Mouse (Mus musculus) gastrocnemius, postnatal 36 days (tissue): Measurements from ENCODE around the gene Gm21992. TPM values are rescaled to one million over a fixed set of nuclear protein-coding genes. Genes with fewer than 3 reads are reported as not detected.

ENCODE experiments used
- DNase-seq, 2 experiments: peaks; one replicate each; pipeline ENCODE4 v3.0.0; 2022
- intact Hi-C: fragments of 180-260 bp; cut with DNase I; formaldehyde crosslinking; loops from one replicate; pipeline ENCODE4 v1.15.1; 2025
- total RNA-seq, 2 experiments: library from RNA; stranded (reverse); gene quantifications; 2 replicates each; pipeline ENCODE4 v1.2.3; 2021

Gm21992 gene
- total RNA-seq, 2 experiments from 2014 or later, result 9.3 to 12.0 TPM

DNA sequence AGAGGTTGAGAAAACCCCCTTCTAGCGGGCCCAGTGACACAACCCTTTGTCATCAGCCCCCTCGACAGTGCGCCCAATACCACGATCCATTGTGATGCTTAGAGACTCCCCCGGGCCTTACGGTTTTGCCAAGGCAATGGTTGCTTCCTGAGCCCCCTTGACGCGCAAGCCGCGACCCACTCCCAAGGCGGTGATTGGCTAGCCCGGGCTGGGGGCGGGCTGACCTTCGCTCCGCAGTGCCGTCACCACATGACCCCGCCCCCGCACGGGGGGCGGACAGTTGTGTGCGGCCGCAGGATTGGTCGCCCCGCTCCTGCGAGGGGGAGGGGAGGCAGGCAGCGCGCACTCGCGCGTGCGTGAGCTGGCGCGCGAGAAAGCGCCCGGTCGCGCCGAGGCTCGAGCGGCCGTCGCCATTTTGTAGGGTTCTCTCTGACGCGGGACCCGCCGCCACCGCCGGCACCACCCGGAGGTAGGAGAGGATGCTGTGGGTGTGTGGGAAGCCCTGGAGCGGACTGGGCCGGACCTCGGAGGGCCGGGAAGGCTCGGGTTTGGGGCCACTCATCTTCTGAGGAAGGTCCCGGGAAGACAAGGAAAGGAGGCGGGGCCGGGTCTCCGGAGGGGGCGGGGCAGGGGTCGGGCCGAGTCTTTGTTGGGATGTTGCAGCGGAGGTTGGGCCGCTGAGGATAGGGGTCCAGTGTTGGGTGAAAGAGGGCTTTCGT lies 55.1 kb downstream of the Gm21992 start, which contains the start of gene Rbm4b:
Gene Rbm4b (plus strand): TSS at position 305 of the 719 bp plus-strand sequence.
- intact Hi-C loops, result loop anchor here (5.0 to 10.0 kb wide), 2 partner anchors 56 to 248 kb away; partner anchors contain the start of genes Gm21992 and Rbm14
- DNase-seq, result peak; percentile 92 to 95

DNA sequence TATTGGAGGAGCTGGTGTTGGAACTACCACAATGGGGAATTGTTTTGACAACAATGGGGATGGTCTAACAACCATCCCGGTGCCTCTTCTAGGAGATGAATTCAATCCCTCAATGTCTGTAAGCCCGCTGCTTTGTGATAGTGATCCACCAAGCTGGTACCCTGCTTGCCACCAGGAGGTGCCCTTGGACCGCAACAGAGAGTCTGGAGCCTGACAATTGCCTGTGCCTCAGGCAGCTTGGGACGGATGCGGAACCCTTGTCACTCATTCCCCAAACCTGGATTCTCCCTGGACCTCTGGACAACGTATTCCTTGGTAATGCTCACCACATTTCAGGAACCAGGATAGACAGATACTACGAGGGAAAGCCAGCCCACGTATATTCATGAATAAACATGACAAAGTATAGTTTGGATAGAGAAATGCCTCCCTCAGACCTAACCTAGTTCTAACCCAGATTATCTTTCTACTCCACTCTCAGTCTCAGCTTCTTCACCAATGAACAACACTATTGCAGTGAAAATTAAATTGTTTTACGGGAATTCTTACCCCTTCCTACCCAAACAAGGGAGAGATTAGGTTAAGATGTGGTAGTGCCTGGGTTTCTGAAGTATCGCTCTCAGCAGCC lies 55.7 kb downstream of the Gm21992 start:
- intact Hi-C loops, result loop anchor here (1.0 to 10.0 kb wide), 3 partner anchors 57 to 249 kb away; partner anchors contain the start of genes Gm21992 and Rbm14
- DNase-seq, result peak; percentile 79 to 87

DNA sequence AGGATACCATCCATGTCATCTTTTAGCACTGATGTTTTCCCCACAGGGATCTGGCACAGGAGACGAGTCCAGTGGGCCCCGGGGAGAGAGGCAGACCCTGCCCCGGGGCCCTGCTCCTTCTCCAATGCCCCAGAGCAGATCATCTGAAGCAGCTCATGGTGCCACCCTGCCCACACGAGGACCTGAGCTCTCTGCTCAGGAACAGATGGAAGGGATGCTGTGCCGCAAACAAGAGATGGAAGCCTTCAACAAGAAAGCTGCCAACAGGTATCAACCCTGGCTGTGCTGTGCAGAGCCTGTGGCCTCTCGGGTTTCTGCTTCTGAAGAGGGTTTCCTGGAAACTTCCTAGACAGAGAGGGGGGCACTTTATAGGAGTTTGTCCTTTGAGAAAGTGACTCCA lies 61.4 kb downstream of the Gm21992 start:
- DNase-seq, result no peak
- intact Hi-C loops, result loop anchor here (10.0 kb wide), 1 partner anchor 255 kb away; no protein-coding TSS in a partner anchor

DNA sequence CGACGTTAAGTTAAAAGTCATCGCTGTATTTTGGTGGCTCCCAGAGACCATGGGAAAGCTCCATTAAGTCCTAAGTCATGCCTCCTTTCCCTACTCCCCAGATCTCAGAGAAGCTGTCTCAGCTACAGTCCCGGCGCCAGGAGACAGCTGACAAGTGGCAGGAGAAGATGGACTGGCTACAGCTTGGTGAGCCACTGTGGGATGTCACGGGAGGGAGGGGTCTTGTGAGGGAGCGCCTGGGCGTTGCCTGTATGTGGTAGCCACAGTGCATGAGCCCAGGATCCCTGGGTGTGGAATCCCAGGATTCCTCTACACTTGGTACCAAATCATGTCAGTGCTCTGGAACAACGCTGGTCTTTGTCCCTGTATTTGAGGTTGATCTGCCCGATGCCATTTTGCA lies 62.9 kb downstream of the Gm21992 start:
- no peak for DNase-seq

DNA sequence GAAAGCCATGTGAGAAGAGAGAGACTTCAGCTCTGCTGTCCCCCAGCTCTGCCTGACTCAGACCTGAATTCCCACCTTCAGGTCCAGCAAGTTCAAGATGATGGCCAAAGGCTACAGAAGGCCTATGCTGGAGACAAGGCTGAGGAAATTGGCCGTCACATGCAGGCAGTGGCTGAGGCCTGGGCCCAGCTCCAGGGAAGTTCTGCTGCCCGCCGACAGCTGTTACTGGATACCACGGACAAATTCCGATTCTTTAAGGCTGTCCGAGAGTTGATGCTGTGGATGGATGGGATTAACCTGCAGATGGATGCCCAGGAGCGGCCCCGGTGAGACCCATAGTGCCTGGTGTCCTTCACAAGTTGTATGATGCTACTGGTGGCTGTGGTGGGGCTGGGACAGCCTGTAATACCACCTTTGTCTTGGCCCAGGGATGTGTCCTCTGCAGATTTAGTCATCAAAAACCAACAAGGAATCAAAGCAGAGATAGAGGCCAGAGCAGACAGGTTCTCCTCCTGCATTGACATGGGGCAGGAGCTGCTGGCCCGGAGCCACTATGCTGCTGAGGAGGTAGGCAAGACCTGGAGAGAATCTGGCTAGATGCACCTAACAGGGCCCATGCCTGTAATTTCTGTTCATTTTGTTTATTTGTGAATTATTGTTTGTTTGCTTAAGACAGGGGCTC lies 63.6 kb downstream of the Gm21992 start:
- intact Hi-C loops, result no loop called here

More for the DNA sequence above, 62.9 kb downstream of the Gm21992 start:
- intact Hi-C loops, result no loop called here

DNA sequence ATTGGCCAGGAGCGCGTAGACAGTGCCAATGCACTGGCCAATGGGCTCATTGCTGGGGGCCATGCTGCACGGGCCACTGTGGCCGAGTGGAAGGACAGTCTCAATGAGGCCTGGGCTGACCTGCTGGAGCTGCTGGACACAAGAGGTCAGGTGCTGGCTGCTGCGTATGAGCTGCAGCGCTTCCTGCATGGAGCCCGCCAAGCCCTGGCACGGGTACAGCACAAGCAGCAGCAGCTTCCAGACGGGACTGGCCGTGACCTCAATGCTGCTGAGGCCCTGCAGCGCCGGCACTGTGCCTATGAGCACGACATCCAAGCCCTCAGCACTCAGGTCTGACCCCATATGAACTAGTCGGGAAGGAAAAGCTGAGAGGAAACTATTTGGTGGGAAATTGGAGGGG lies 64.8 kb downstream of the Gm21992 start:
- DNase-seq, result peak; percentile 53
- intact Hi-C loops, result no loop called here

More for the DNA sequence above, 63.6 kb downstream of the Gm21992 start:
- DNase-seq, result no peak

DNA sequence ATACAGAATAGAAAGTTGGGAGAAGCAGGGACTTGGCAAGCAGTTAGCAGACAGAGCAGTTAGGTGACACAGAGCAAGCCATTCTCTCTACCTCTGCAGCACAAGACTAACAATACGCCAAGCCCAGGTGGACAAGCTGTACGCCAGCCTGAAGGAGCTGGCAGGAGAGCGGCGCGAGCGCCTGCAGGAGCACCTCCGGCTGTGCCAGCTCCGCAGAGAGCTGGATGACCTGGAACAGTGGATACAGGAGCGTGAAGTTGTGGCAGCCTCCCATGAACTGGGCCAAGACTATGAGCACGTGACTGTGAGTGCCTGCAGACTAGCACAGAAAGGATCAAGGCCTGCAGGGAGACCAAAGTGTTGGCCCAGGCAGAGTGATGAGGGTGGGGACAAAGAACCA lies 65.7 kb downstream of the Gm21992 start:
- no peak for DNase-seq
- intact Hi-C loops, result loop anchor here (2.0 kb wide), 2 partner anchors 117 to 247 kb away; partner anchors contain the start of gene 2010003K11Rik

DNA sequence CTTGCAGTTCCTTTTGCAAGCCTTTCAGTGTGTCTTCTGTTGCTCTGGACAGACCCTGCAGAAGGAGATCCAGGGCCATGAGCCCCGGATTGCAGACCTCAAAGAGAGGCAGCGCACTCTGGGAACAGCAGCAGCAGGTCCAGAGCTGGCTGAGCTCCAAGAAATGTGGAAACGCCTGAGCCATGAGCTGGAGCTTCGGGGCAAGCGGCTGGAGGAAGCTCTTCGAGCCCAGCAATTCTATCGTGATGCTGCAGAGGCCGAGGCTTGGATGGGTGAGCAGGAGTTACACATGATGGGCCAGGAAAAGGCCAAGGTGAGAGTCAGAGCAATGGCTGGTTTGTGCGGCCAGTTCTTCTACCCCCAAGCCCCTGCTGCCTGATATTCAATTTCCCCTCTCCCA lies 66.4 kb downstream of the Gm21992 start:
- no peak for DNase-seq
- intact Hi-C loops, result loop anchor here (2.0 kb wide), 2 partner anchors 116 to 246 kb away; partner anchors contain the start of gene 2010003K11Rik

DNA sequence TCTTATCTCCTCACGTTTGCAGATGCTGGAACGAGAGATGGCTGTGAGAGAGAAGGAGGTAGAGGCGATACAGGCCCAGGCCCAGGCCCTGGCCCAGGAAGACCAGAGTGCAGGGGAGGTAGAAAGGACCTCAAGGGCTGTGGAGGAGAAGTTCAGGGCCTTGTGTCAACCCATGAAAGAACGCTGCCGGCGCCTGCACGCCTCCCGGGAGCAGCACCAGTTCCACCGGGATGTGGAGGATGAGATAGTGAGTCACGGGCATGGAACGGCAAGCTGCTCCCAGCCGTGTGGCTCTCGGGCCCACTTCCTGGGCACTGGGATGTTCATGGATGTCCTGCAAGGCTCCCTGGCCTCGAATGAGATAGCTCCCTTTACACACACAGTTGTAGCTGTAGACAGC lies 67.4 kb downstream of the Gm21992 start:
- no peak for DNase-seq
- intact Hi-C loops, result loop anchor here (2.0 kb wide), 2 partner anchors 115 to 245 kb away; partner anchors contain the start of gene 2010003K11Rik

DNA sequence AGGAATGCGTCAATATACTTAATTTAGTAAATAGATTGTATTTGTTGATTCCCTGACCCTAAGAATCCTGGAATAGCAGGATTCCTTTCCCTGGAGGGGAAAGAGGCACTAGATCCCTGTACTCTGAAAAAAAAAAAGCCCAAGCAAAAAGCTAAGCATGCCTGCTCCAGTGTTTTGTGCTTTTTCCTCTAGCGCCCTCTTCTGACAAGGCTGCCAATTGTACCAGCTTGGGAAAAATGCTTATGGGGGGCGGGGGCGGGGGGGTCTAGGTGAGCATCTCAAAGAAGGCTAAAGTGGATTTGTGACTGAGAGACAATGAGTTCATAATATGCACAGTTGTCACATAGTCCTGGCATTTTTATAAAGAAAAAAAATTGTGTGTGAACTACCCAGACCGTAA lies 67.9 kb downstream of the Gm21992 start:
- no peak for DNase-seq
- intact Hi-C loops, result no loop called here

DNA sequence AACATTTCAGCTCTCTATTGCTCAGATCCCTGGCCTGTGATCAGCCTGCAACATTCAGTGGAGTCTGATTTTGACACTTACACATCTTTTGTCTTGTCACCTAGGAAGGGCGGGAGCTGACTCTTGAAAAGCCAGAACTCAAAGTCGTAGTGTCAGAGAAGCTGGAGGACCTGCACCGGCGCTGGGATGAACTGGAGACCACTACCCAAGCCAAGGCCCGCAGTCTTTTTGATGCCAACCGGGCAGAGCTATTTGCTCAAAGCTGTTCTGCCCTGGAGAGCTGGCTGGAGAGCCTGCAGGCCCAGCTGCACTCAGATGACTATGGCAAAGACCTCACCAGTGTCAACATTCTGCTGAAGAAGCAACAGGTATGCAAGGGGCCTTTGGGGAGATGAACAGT lies 69.2 kb downstream of the Gm21992 start:
- intact Hi-C loops, result no loop called here
- DNase-seq, result no peak

DNA sequence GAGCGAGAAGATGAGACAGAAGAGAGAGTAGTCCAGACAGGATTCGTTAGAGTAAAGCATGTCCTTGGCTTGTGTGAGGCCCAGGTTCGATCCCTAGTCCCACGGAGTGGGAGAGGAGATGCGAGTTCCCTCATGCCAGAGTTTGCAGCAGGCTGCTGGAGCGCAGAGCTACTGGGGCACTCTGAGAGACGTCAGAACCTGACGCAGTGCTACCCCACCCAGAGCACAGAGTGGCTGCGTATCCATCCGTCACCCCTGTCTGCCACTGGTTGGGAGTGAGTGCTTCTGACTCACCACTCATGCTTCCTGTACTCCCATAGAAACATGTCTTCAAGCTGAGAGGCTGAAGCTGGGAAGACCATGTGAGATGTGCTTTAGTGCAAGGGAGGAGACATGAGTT lies 69.9 kb downstream of the Gm21992 start:
- intact Hi-C loops, result no loop called here
- no peak for DNase-seq

DNA sequence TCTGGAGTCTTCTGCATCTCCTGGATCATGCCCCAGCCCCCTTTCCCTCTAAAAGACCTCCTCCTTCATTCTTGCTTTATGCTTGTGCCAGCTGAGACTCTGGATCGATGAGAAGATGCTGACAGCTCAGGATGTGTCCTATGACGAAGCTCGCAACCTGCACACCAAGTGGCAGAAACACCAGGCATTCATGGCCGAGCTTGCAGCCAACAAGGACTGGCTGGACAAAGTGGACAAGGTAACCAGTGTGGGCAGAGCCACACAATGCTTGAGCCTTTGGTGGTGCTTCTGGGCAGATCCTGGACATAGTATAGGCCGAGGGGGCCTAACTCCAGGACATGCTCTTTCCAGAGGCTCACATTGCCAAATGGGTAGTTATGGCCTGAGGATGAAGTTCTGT lies 71.7 kb downstream of the Gm21992 start:
- no peak for DNase-seq
- intact Hi-C loops, result no loop called here

DNA sequence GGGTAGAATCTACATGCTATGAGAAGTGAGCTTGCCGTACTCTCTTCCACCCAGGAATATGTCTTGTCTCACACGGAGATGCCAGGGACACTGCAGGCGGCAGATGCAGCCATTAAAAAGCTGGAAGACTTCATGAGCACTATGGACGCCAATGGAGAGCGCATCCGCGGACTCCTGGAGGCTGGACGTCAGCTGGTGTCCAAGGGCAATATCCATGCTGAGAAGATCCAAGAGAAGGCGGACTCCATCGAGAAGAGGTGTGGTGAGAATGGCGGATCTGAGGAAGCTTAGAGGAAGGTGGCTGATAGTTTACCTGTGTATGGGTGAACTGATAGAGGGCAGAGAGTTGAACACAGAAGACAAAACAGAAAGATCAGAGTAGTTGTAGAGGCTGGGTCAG lies 72.4 kb downstream of the Gm21992 start:
- intact Hi-C loops, result no loop called here
- no peak for DNase-seq

DNA sequence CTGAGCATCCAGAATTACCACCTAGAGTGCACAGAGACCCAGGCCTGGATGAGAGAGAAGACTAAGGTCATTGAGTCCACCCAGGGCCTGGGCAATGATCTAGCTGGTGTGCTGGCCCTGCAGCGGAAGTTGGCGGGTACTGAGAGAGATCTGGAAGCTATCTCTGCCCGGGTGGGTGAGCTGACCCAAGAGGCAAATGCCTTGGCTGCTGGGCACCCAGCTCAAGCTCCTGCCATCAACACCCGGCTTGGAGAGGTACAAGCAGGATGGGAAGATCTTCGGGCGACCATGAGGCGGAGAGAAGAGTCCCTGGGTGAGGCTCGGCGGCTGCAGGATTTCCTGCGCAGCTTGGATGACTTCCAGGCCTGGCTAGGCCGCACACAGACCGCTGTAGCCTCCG lies 73.5 kb downstream of the Gm21992 start:
- no peak for DNase-seq
- intact Hi-C loops, result no loop called here

DNA sequence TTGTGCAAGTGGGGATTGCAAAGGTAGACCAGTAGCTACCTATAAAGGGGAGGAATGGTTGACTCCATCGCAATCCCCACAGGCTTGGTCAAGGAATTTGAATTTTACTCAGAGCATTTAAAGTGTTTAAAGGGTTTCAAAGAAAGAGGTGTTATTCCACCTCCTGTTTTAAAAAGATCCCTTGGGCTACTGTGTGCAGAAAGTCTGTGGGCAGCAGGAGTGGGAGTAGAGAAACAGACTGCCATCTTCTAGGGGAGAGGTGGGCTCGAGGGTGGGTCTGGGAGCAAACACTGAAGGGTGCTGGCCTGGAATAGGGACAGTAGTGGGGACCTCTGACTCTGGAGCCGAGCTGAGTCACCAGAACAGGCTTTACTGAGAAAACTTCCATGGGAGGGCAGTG lies 78.4 kb downstream of the Gm21992 start:
- no peak for DNase-seq
- intact Hi-C loops, result no loop called here

DNA sequence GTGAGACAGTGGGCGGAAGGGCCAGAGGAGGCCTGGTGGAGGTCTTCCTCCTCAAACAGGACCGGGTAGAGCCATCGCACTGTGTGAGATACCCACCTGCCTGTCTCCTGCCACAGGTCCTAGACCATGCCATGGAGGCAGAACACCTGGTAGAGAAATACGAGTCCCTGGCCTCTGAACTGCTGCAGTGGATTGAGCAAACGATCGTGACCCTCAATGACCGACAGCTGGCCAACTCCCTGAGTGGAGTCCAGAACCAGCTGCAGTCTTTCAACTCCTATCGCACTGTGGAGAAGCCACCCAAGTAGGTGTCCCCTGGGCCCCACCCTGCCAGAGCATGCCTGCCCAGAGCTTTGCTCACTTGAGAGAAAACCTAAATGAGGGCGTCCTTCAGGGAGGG lies 82.2 kb downstream of the Gm21992 start:
- intact Hi-C loops, result no loop called here
- DNase-seq, result no peak

DNA sequence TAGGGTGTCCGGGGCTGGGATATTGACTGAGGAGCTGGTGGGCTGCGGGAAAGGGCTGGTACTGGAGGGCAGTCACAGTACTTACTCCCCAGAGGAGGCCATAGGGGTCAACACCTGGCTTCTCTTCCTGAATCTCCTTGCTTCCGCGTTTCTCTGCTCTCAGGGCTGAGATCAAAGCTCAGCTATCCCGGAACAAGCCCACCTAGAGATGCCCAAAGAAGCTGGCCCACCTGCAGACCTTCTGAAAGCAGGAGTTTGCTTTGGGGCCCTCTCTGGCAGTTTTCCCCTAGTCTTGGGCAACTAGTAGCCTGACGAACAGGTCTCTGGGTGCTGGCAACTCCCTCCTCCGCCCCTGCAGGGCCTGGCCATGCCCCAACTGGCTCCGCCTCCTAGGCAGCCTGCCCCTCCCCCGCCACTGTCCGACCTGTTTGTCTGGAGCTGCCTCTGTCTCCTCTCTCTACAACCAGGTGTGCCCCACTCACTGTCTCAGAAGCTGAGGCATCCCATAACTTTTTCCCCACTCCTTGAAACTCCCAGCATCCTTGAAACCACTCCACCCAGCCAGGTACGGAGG lies 90.7 kb downstream of the Gm21992 start:
- intact Hi-C loops, result no loop called here
- DNase-seq, result no peak

DNA sequence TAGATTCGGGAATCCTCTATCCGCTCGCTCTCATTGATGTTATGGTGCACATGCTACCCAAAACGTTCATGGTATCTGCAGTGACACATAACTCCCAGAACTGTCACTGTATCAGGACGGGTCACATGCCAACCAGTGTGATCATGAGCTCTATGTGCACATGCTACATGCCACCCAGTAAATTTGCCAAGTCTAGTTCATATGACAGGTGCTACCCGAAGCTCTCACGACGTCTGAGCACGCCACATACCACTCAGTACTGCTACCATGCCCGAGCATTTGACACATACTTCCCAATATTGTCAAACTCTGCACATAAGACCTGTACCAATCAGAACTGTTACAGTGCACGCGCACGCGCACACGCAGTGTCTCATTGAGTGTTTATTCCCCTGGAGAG lies 91.3 kb downstream of the Gm21992 start:
- no peak for DNase-seq
- intact Hi-C loops, result no loop called here

DNA sequence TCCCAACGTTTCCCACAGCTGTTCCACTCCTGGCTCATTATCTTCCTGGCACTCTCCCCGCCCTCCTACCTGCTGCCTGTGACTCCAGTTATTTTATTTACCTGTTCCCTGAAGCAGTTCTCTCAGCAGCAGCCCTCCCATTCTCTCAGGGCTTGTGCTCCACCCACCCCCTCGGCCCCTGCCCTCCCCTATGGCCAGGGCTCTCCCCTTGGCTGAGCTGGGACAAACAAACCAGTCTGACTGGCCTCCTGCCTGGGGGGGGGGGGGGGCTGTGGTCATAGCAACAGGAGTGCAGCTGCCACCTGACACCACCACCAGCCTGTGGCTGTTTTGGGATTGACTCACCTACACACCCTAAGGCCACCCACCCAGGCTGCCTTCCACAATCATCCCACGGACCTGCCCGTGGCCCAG lies 92.1 kb downstream of the Gm21992 start:
- intact Hi-C loops, result loop anchor here (5.0 kb wide), 2 partner anchors 42 to 62 kb away; no protein-coding TSS in a partner anchor
- DNase-seq, result no peak

DNA sequence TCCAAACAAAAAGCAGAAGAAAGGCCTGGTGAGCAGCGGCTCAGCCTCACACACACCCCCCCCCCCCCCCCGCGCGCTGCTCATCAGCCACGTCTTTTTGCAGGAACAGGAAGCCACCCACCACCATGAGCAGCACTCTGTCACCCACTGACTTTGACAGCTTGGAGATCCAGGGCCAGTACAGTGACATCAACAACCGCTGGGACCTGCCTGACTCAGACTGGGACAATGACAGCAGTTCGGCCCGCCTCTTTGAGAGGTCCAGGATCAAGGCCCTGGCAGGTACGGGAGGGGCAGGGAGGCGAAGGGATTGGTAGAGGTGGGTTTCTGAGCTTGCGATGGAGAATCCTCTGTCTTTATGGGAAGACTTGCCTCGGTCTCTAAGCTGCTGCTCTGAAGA lies 92.7 kb downstream of the Gm21992 start:
- no peak for DNase-seq
- intact Hi-C loops, result loop anchor here (5.0 kb wide), 2 partner anchors 41 to 61 kb away; no protein-coding TSS in a partner anchor
